Mouse (Mus musculus) MEL (cell line): Measurements from ENCODE around the gene Nbas. TPM values are rescaled to one million over a fixed set of nuclear protein-coding genes. Genes with fewer than 3 reads are reported as not detected.

Experiments
- DNase-seq: peaks from one replicate; pipeline ENCODE4 v3.0.0; 2011; ENCODE audit warnings: low read depth, low spot score
- H3K27ac ChIP-seq: 2 replicates; pipeline ENCODE4 v1.5.1; 2012; ENCODE audit warnings: low read depth, mild to moderate bottlenecking, control low read depth, low read length, moderate library complexity; ENCODE audit not compliant: control insufficient read depth
- H3K27me3 ChIP-seq, 2 experiments: fragments of 150-350 bp in 1 of 2; sonication (generic) in 1 of 2; 2 replicates each; pipeline ENCODE4 v1.6.1; 2012; ENCODE audit warnings: low read length in 2 of 2, mild to moderate bottlenecking in 2 of 2, improper control_type of control experiment in 1 of 2, moderate library complexity in 1 of 2; ENCODE audit not compliant: insufficient read depth in 2 of 2, control insufficient read depth in 1 of 2
- H3K36me3 ChIP-seq, 2 experiments: 2 replicates each; pipeline ENCODE4 v1.6.1; 2012 to 2014; ENCODE audit warnings: low read length in 2 of 2, improper control_type of control experiment in 1 of 2, inconsistent platforms in 1 of 2, mild to moderate bottlenecking in 1 of 2; ENCODE audit not compliant: insufficient read depth in 2 of 2, control insufficient read depth in 1 of 2
- H3K4me1 ChIP-seq, 2 experiments: fragments of 150-350 bp in 1 of 2; sonication (generic) in 1 of 2; 2 replicates each; pipeline ENCODE4 v1.6.1; 2012; ENCODE audit warnings: low read length in 2 of 2, improper control_type of control experiment in 1 of 2, mild to moderate bottlenecking in 1 of 2; ENCODE audit not compliant: insufficient read depth in 2 of 2, control insufficient read depth in 1 of 2
- H3K4me3 ChIP-seq, 2 experiments: fragments of 150-350 bp in 1 of 2; sonication (generic) in 1 of 2; 2 replicates each; pipeline ENCODE4 v1.5.1; 2012; ENCODE audit warnings: low read depth in 2 of 2, low read length in 2 of 2, mild to moderate bottlenecking in 2 of 2, moderate library complexity in 2 of 2, control low read depth in 1 of 2, improper control_type of control experiment in 1 of 2; ENCODE audit not compliant: control insufficient read depth in 1 of 2, insufficient read depth in 1 of 2
- H3K79me2 ChIP-seq: 2 replicates; pipeline ENCODE4 v1.6.1; 2012; ENCODE audit warnings: mild to moderate bottlenecking, low read length, moderate library complexity; ENCODE audit not compliant: control insufficient read depth, poor library complexity, insufficient read depth
- H3K9ac ChIP-seq: 2 replicates; pipeline ENCODE4 v1.6.1; 2012; ENCODE audit warnings: low read depth, mild to moderate bottlenecking, control low read depth, low read length, moderate library complexity; ENCODE audit not compliant: control insufficient read depth, poor library complexity, severe bottlenecking
- H3K9me3 ChIP-seq: fragments of 150-350 bp; sonication (generic); replicated peaks from 2 replicates; pipeline ENCODE4 v1.6.1; 2012; ENCODE audit warnings: mild to moderate bottlenecking, low read length, improper control_type of control experiment, moderate library complexity; ENCODE audit not compliant: insufficient read depth
- BHLHE40 ChIP-seq: IDR thresholded peaks from 2 replicates; pipeline ENCODE4 v1.6.1; 2012; ENCODE audit warnings: low read depth, mild to moderate bottlenecking, inconsistent platforms, low read length, improper control_type of control experiment, borderline replicate concordance
- CHD1 ChIP-seq: IDR thresholded peaks from 2 replicates; pipeline ENCODE4 v1.6.1; 2012; ENCODE audit warnings: low read depth, mild to moderate bottlenecking, inconsistent platforms, low read length, improper control_type of control experiment
- CHD2 ChIP-seq: IDR thresholded peaks from 2 replicates; pipeline ENCODE4 v1.6.1; 2011; ENCODE audit warnings: low read length, improper control_type of control experiment
- E2F4 ChIP-seq: IDR thresholded peaks from 2 replicates; pipeline ENCODE4 v1.6.1; 2011; ENCODE audit warnings: low read depth, low read length, improper control_type of control experiment, borderline replicate concordance
- ELF1 ChIP-seq: IDR thresholded peaks from 2 replicates; pipeline ENCODE4 v1.6.1; 2014; ENCODE audit warnings: low read depth, mild to moderate bottlenecking, inconsistent platforms, low read length, improper control_type of control experiment, moderate library complexity
- EP300 ChIP-seq, 2 experiments: IDR thresholded peaks; 2 replicates each; pipeline ENCODE4 v1.6.1; 2011; ENCODE audit warnings: improper control_type of control experiment in 2 of 2, low read length in 2 of 2, low read depth in 1 of 2, mild to moderate bottlenecking in 1 of 2
- ETS1 ChIP-seq: IDR thresholded peaks from 2 replicates; pipeline ENCODE4 v1.6.1; 2012; ENCODE audit warnings: low read depth, mild to moderate bottlenecking, inconsistent platforms, low read length, improper control_type of control experiment, moderate library complexity
- GATA1 ChIP-seq: IDR thresholded peaks from 2 replicates; pipeline ENCODE4 v1.6.1; 2011; ENCODE audit warnings: low read depth, low read length, improper control_type of control experiment
- HCFC1 ChIP-seq: IDR thresholded peaks from 2 replicates; pipeline ENCODE4 v1.6.1; 2012; ENCODE audit warnings: low read depth, mild to moderate bottlenecking, inconsistent platforms, low read length, improper control_type of control experiment, moderate library complexity
- KAT2A ChIP-seq: conservative IDR thresholded peaks from 2 replicates; pipeline ENCODE4 v1.6.1; 2012; ENCODE audit warnings: low read depth, low read length, improper control_type of control experiment, inconsistent platforms
- MAFK ChIP-seq: IDR thresholded peaks from 2 replicates; pipeline ENCODE4 v1.6.1; 2011; ENCODE audit warnings: low read depth, mild to moderate bottlenecking, low read length, improper control_type of control experiment, borderline replicate concordance
- MAX ChIP-seq: IDR thresholded peaks from 2 replicates; pipeline ENCODE4 v1.6.1; 2011; ENCODE audit warnings: low read length, improper control_type of control experiment
- MAZ ChIP-seq: IDR thresholded peaks from 2 replicates; pipeline ENCODE4 v1.6.1; 2012; ENCODE audit warnings: low read depth, mild to moderate bottlenecking, inconsistent platforms, low read length, improper control_type of control experiment
- MEF2A ChIP-seq: IDR thresholded peaks from 2 replicates; pipeline ENCODE4 v1.6.1; 2014; ENCODE audit warnings: low read depth, mild to moderate bottlenecking, inconsistent platforms, low read length, improper control_type of control experiment; ENCODE audit not compliant: poor library complexity, insufficient replicate concordance, severe bottlenecking; ENCODE audit errors: extremely low read depth
- MYB ChIP-seq: IDR thresholded peaks from 2 replicates; pipeline ENCODE4 v1.6.1; 2011; ENCODE audit warnings: mild to moderate bottlenecking, low read depth, low read length, improper control_type of control experiment
- MYC ChIP-seq: IDR thresholded peaks from 2 replicates; pipeline ENCODE4 v1.6.1; 2011; ENCODE audit warnings: low read depth, mild to moderate bottlenecking, low read length, improper control_type of control experiment, moderate library complexity
- NELFE ChIP-seq: IDR thresholded peaks from 2 replicates; pipeline ENCODE4 v1.6.1; 2011; ENCODE audit warnings: low read depth, low read length, improper control_type of control experiment
- NRF1 ChIP-seq: IDR thresholded peaks from 2 replicates; pipeline ENCODE4 v1.6.1; 2014; ENCODE audit warnings: low read depth, mild to moderate bottlenecking, inconsistent platforms, low read length, improper control_type of control experiment, moderate library complexity; ENCODE audit not compliant: poor library complexity, insufficient read depth, severe bottlenecking
- POLR2A ChIP-seq, 2 experiments: IDR thresholded peaks; 2 replicates each; pipeline ENCODE4 v1.6.1; 2011 to 2012; ENCODE audit warnings: low read length in 2 of 2, mild to moderate bottlenecking in 2 of 2, control low read depth in 1 of 2, improper control_type of control experiment in 1 of 2, low read depth in 1 of 2, moderate library complexity in 1 of 2; ENCODE audit not compliant: control insufficient read depth in 1 of 2, insufficient read depth in 1 of 2, poor library complexity in 1 of 2
- POLR2AphosphoS2 ChIP-seq: IDR thresholded peaks from 2 replicates; pipeline ENCODE4 v1.6.1; 2011; ENCODE audit warnings: low read length, improper control_type of control experiment
- RAD21 ChIP-seq: IDR thresholded peaks from 2 replicates; pipeline ENCODE4 v1.6.1; 2011; ENCODE audit warnings: mild to moderate bottlenecking, low read depth, low read length, improper control_type of control experiment
- RCOR1 ChIP-seq: IDR thresholded peaks from 2 replicates; pipeline ENCODE4 v1.6.1; 2012; ENCODE audit warnings: low read depth, mild to moderate bottlenecking, inconsistent platforms, low read length, improper control_type of control experiment
- TAL1 ChIP-seq: IDR thresholded peaks from 2 replicates; pipeline ENCODE4 v1.6.1; 2012; ENCODE audit warnings: mild to moderate bottlenecking, inconsistent platforms, low read length, moderate library complexity, mixed read lengths
- TBP ChIP-seq: IDR thresholded peaks from 2 replicates; pipeline ENCODE4 v1.8.0; 2011; ENCODE audit warnings: low read depth, low read length, improper control_type of control experiment
- UBTF ChIP-seq: IDR thresholded peaks from 2 replicates; pipeline ENCODE4 v1.6.1; 2012; ENCODE audit warnings: low read depth, mild to moderate bottlenecking, inconsistent platforms, low read length, improper control_type of control experiment, moderate library complexity, borderline replicate concordance; ENCODE audit not compliant: insufficient read depth
- USF1 ChIP-seq: IDR thresholded peaks from 2 replicates; pipeline ENCODE4 v1.6.1; 2014; ENCODE audit warnings: low read depth, mild to moderate bottlenecking, inconsistent platforms, low read length, improper control_type of control experiment, moderate library complexity
- ZMIZ1 ChIP-seq: IDR thresholded peaks from 2 replicates; pipeline ENCODE4 v1.6.1; 2012; ENCODE audit warnings: low read depth, mild to moderate bottlenecking, inconsistent platforms, low read length, improper control_type of control experiment, moderate library complexity
- polyA plus RNA-seq, 2 experiments: library from polyadenylated mRNA; stranded (reverse) in 1 of 2; unstranded in 1 of 2; fragments of >175 nt in 1 of 2; fragments of >200 nt in 1 of 2; gene quantifications; 2 replicates each; pipeline versions ENCODE4 v1.2.1 to v1.2.4; 2012; ENCODE audit warnings: low replicate concordance in 2 of 2, low read depth in 1 of 2; ENCODE audit not compliant: insufficient read length in 2 of 2, insufficient read depth in 1 of 2, missing spikeins in 1 of 2
- total RNA-seq: library from RNA; depleted of rRNA; stranded (reverse); fragments of 300-350 nt; gene quantifications from 2 replicates; pipeline ENCODE4 v1.2.3, GENCODE M21; 2012

Nbas gene
- total and polyA plus RNA-seq, 3 experiments = 24.2 to 25.7 TPM; not detected in 1

GRCm38 (mm10) chr12:13410191-13410590 lies 141.3 kb downstream of the Nbas start:
- Histone ChIP-seq H3K9me3 (no peaks in the 10 kb centered on the region), H3K36me3 (peaks cover 5 to 20% of the 10 kb centered on the region in 2 experiments)

GRCm38 (mm10) chr12:13418651-13419050 lies 149.7 kb downstream of the Nbas start:
- H3K9me3 ChIP-seq = no peaks in the 10 kb centered on the region

More at GRCm38 (mm10) chr12:13410191-13410590, 141.3 kb downstream of the Nbas start:
- Histone ChIP-seq H3K4me3 (no peak overlapping the region), H3K4me1 (peaks cover 5 to 6% of the 10 kb centered on the region in 2 experiments), H3K9ac (no peak overlapping the region)
- TF ChIP-seq HCFC1 (no peak), MAZ (peak; percentile 79), ETS1 (peak; percentile 69; the same call in 1 of the 2 replicates), UBTF (no peak), ELF1 (peak; percentile 18; the same call in 1 of the 2 replicates), RCOR1 (no peak), NELFE (no peak), CHD1 (no peak), EP300 (IDR thresholded peaks at IDR 0.05; ENCODE audit: low read depth in 1 of 2, low read length in 2 of 2) (peak; percentile 51 to 67; a peak in 3 of 4 replicates), E2F4 (no peak), TBP (peak; percentile 35; the same call in 1 of the 2 replicates), CHD2 (no peak), KAT2A (no peak), ZMIZ1 (no peak), BHLHE40 (no peak), MAX (no peak), USF1 (no peak), NRF1 (no peak), POLR2AphosphoS2 (no peak), TAL1 (no peak), GATA1 (no peak)
- TF ChIP-seq, all 39 proteins: peak for 5
- DNase-seq = peak; percentile 93
- Histone ChIP-seq H3K79me2 (no peaks in the 10 kb centered on the region), H3K27me3 (no peaks in the 10 kb centered on the region), H3K27ac (peak overlapping the region; percentile 44)

More at GRCm38 (mm10) chr12:13418651-13419050, 149.7 kb downstream of the Nbas start:
- H3K9ac ChIP-seq = no peak overlapping the region
- H3K27me3 ChIP-seq = no peaks in the 10 kb centered on the region
- no peaks in the 10 kb centered on the region for H3K79me2 ChIP-seq
- no peak overlapping the region for H3K27ac ChIP-seq
- no peak for DNase-seq
- TF ChIP-seq MAFK = no peak
- TF ChIP-seq POLR2A (IDR thresholded peaks at IDR 0.05; ENCODE audit: control insufficient read depth in 1 of 2, insufficient read depth in 1 of 2, low read depth in 1 of 2, low read length in 2 of 2, poor library complexity in 1 of 2) = no peak
- TF ChIP-seq TBP = no peak
- TF ChIP-seq ETS1 = no peak
- TF ChIP-seq HCFC1 = no peak
- TF ChIP-seq MAX = no peak
- no peak for TF ChIP-seq RAD21
- no peak for TF ChIP-seq MYC
- TF ChIP-seq MYB = no peak
- no peak for TF ChIP-seq MEF2A
- TF ChIP-seq, all 39 proteins: peak for 0
- no peaks in the 10 kb centered on the region for H3K4me1 ChIP-seq
- H3K4me3 ChIP-seq = no peak overlapping the region
- H3K36me3 ChIP-seq = peaks cover 0 to 12% of the 10 kb centered on the region in 2 experiments; a peak in 2 of 4 replicates
